Mouse (Mus musculus): ENCODE measurements around the gene Btbd9. TPM values are rescaled to one million over a fixed set of nuclear protein-coding genes. Genes with fewer than 3 reads are reported as not detected.

The Btbd9 gene
- polyA plus RNA-seq, 1 experiment from 2014 or later: 111 TPM

GRCm38 (mm10) chr17:30180197-30180596 lies 396.1 kb downstream of the Btbd9 start:
- 86% methylated on average over 6 of the region's 6 CpGs for WGBS
- no peak overlapping the region for H3K4me2 ChIP-seq

GRCm38 (mm10) chr17:30178402-30178801 lies 397.9 kb downstream of the Btbd9 start:
- H3K4me2 ChIP-seq: no peak overlapping the region
- no peaks in the 10 kb centered on the region for H3K9me3 ChIP-seq (replicated peaks)
- H3K4me1 ChIP-seq: peaks cover 21% of the 10 kb centered on the region
- H3K9ac ChIP-seq: no peak overlapping the region
- peaks cover 4% of the 10 kb centered on the region; the same call in 1 of the 2 replicates for H3K36me3 ChIP-seq (ENCODE audit: poor library complexity, severe bottlenecking)
- WGBS: 84% methylated on average over 1 of the region's 1 CpGs
- no peak overlapping the region for H3K4me3 ChIP-seq
- H3K27me3 ChIP-seq: no peaks in the 10 kb centered on the region
- no peak overlapping the region for H3K27ac ChIP-seq
- ATAC-seq: no peak

More at GRCm38 (mm10) chr17:30180197-30180596, 396.1 kb downstream of the Btbd9 start:
- Histone ChIP-seq H3K36me3 (ENCODE audit: poor library complexity, severe bottlenecking) (peaks cover 4% of the 10 kb centered on the region; the same call in 1 of the 2 replicates), H3K27ac (no peak overlapping the region), H3K4me1 (peaks cover 24% of the 10 kb centered on the region), H3K4me3 (no peak overlapping the region), H3K9me3 (replicated peaks) (no peaks in the 10 kb centered on the region), H3K9ac (no peak overlapping the region), H3K27me3 (no peaks in the 10 kb centered on the region)
- no peak for ATAC-seq

GRCm38 (mm10) chr17:30177435-30177834 lies 398.9 kb downstream of the Btbd9 start:
- Histone ChIP-seq H3K27me3 (no peaks in the 10 kb centered on the region), H3K9ac (no peak overlapping the region), H3K9me3 (replicated peaks) (no peaks in the 10 kb centered on the region), H3K4me3 (no peak overlapping the region), H3K4me2 (no peak overlapping the region), H3K4me1 (peaks cover 19% of the 10 kb centered on the region), H3K36me3 (ENCODE audit: poor library complexity, severe bottlenecking) (peaks cover 4% of the 10 kb centered on the region; the same call in 1 of the 2 replicates), H3K27ac (no peak overlapping the region)
- no peak for ATAC-seq
- WGBS: 73% methylated on average over 4 of the region's 4 CpGs

Other genes with a start within 250 kb of the Btbd9 start
- 0.84 and 0.85 TPM in 2 replicates for gene Dnah8, start 47.9 kb upstream of the Btbd9 start, polyA plus RNA-seq (2015; fragmentation: Nextera tagmentation; extraction: Ambion mirVana)
- gene Glo1, start 50.4 kb upstream of the Btbd9 start, polyA plus RNA-seq (2015; fragmentation: Nextera tagmentation; extraction: Ambion mirVana): 191 and 194 TPM in 2 replicates

Data from forebrain, embryonic 13.5 days (tissue).